Mouse (Mus musculus) activated CD4-positive, CD25-positive, alpha-beta regulatory T cell, adult 4 months (primary cell): ENCODE measurements around the gene Pygb. TPM values are rescaled to one million over a fixed set of nuclear protein-coding genes. Genes with fewer than 3 reads are reported as not detected.
A peak's percentile ranks its signal among the peaks of the same experiment; 100 is the strongest.

Source experiments
- ATAC-seq: one replicate; pipeline ENCODE4 v1.8.0; 2017
- polyA plus RNA-seq, 2 experiments: library from polyadenylated mRNA; unstranded; fragments of 100-300 nt; shearing (Covaris generic); gene quantifications; one replicate each; pipeline ENCODE4 v1.2.1; 2017

The Pygb gene
- polyA plus RNA-seq, 2 experiments from 2014 or later, result 33.1 to 49.4 TPM

DNA sequence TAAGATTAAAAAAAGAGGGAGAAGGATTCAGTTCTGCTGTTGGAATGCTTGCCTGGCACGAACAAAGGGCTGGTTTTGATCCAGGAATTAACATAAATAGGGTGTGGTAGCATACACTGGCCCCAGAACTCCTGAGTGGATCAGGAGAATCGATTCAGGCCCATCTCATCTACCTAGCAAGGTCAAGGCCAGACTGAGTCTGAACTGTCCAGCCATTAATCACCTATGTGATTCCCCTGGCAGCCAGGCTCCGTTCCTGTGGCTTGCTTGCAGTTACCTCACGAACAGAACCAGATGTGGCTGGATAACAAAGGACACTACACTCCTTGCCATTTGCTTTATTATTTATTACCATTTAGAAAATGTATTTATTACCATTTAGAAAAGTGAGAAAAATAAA, 6.8 kb downstream of the Pygb start:
- ATAC-seq, result no peak

DNA sequence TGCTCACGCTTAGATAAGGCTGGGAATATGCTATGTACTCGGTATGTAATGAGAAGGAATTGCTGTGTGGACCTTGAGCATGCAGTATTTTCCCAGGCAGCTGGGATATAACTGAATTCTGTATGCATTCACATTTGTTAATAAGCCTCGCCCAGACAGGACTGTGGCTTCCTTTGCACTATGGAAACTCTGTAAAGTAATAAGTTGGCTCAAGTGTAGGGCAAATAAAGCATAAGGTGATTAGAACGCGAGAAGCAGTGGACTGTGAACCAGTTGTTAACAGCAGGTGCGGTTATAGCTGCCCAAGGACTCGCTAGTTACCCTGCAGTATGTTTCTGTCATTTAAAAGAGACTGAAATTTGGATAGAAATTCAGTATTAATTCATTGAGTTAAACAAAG, 11.5 kb downstream of the Pygb start:
- no peak for ATAC-seq

DNA sequence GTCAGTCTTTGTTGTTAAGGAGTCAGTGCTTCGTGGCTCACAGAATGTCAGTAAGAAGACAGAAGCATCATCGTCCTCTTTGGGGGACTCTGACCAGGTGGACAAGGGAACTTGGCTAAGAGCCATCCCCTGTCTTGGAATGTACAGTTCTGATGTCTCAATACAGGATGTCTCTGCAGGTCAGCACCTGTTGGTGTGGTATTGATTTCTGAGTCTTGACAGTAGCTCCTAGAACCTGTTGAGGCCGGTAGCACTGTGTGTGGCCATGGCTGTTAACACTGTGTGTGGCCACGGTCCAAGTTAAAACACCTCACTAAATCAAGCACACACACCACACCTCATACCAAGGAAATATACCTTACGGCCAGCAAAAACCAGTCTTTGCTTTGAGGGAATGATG, 14.1 kb downstream of the Pygb start:
- no peak for ATAC-seq

DNA sequence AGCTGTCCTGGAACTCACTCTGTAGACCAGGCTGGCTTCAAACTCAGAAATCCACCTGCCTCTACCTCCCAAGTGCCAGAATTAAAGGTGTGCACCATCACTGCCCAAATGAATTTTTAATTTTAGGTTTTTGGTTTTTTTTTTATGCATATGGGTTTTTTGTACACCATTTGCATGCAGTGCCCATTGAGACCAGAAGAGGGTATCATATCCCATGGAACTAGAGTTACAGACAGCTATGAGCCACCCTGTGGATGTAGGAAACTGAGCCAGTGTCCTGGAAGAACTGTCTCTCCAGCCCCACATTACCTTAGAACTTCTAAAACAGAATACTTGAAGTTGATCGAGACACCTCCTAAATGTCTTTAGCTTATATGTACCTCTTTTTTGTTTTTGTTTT, 16.5 kb downstream of the Pygb start:
- peak; percentile 56 for ATAC-seq

DNA sequence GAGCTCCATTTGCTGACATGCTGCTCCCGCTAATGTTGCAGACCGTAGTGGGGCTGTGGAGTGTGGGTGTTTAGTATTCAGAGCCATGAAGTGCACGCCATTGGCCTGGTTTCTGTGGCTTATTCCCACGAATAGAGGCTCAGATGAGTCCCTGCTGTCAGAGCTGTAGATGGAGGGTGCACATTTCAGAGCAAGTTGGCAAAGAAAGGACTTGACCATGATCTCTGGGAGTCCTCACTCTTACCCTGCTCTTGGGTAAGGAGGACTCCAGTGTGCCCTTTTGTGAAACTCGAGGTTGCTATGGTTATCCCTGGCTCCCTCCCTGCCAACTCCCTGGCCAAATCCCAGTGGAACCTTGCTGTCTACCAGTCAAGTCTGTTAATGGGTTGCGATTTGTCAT, 21.8 kb downstream of the Pygb start:
- ATAC-seq, result no peak

DNA sequence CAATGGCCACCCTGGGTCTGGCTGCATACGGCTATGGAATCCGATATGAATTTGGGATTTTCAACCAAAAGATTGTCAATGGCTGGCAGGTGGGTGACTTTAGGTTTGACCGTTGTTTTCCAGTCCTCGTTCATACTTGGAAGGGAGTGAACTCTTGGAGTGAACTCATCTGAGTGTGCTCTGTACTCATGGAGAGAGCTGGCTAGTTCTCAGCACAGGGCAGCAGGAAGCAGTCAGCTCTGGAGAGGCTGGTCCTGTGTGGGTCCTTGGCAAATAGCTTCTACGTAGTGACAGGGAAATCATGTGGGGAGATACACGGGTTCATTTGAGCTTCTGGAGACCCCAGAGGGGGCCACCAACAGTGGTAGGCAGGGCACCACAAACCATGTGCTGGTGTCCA, 22.3 kb downstream of the Pygb start:
- no peak for ATAC-seq

DNA sequence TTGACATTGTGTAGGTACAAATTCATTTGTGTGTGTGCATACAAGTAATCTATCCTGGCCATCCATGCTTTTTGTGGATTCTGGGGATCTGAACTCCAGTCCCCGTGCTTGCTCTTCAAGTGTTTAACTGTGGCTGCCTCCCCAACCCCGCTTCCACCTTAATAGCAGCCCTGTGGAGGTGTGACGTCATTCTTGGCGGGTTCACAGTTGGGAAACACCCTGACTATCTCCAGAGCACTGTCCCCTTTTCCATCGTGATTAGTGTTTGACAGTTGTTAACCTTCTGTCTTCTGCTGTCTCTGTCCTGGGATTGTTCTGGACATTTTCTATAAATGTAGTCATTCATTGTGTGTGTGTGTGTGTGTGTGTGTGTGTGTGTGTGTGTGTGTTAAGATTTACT, 24.1 kb downstream of the Pygb start:
- no peak for ATAC-seq

DNA sequence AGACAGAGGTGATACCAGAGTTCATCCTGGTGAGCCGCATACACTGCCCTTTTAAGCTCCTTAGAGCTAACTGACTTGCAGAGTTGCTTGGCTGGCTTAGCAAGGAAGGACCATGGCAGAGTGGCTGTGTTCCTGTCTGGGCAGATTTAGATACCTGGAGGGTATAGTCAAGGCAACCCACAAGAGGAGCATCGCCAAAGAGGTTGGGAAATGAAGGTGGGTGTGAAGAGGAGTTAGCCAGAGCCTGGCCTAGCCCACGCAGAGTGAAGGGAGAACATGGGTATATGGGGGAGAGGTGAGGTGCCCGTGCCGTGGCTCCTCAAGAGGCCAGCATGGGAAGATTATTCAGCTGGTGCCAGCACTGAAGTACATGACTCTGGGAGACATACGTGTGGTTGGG, 26.3 kb downstream of the Pygb start:
- ATAC-seq, result no peak

DNA sequence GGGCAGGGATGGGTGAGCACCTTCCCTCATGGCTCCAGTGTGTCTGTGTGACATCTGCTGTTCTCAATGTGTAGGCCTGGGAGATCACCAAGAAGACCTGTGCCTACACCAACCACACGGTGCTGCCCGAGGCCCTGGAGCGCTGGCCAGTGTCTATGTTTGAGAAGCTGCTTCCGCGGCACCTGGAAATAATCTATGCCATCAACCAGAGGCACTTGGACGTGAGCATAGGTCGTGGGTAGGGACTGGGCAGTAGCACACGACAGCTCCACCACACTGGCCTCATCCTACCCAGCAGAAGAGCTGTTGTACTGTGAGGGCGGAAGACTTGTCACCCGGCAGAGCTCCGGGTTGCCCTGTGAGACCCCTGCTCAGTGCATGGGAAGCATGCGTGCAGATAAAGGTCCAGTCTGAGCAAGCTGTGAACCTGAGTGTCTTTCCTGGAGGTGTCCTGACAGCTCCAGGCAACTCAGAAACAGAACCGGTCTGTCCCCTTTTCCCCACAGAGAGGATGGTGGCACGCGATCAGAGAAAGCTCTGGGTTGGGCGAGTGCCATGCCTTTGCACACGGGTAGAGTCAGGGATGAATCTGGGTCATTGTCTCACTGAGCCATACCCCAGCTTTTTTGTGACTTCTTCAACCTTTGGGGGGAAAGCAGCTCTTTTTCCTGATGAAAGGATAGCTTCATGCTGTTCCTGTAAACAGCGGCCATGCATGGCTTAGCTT, 30.3 kb downstream of the Pygb start:
- ATAC-seq, result no peak

DNA sequence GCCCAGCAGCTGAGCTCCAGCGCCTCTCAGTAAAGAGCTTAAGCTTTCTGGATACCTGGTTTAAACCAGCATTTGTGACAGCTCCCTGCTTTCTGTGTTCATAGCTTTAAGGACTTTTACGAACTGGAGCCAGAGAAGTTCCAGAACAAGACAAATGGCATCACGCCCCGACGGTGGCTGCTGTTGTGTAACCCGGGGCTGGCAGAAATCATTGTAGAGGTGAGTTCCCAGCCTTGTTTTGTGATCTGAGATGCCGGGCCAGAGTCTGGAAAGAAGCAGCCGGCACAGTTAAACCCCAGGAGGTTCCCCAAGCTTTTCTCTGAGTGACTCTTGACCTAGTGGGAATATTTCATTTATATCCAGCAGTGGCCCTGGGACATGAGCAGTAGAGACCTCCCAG, 32.2 kb downstream of the Pygb start:
- ATAC-seq, result no peak

DNA sequence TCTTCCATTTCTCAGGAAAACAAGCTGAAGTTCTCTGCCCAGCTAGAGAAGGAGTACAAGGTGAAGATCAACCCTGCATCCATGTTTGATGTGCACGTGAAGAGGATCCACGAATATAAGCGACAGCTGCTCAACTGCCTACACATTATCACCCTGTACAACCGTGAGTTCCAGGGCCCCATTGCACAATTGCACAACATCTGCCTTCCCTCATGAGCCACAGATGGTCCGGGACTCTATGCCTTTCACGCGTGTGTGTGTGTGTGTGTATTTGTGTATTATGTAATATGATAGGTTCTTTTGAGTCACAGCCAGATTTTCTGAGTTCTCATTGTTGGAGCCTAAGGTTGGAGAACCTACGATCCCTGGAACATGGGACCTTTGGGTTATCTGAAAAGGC, 34.2 kb downstream of the Pygb start:
- no peak for ATAC-seq

DNA sequence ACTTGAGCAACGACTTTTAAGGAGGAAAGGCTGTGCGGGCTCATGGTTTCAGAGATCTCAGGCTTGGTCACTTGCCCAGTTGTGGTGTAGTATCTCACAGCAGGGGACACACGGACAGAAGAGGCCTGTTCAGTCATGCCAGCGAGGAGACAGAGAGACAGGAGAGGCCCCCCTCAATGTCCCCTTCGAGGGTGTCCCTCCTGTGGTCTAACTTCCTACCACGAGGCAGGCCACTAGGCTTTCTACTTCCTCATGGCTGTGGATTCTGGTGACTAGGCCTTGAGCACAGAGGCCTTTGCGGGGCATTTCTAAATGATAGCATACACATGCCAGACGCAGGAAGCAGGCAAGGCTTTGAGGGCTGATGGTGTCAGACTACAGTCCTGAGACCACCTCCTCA, 36.5 kb downstream of the Pygb start:
- no peak for ATAC-seq

DNA sequence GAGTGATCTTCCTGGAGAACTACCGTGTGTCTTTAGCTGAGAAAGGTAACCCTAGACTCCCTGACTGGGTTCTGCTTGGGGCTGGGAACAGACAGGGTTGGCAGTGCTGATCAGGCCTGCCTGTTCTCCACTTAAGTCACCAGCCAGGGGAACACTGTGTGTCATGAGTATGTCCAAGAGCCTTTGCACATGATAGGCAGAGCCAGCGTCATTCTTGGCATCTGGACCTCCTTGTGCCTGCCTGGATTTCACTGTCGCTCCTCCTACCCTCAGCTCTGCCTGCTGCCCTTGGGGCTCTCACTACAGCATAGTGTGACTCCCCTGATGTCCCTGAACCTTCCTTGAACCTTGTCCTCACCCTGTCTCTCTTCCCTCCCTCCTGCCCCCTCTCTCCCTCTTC, 39.9 kb downstream of the Pygb start:
- no peak for ATAC-seq

DNA sequence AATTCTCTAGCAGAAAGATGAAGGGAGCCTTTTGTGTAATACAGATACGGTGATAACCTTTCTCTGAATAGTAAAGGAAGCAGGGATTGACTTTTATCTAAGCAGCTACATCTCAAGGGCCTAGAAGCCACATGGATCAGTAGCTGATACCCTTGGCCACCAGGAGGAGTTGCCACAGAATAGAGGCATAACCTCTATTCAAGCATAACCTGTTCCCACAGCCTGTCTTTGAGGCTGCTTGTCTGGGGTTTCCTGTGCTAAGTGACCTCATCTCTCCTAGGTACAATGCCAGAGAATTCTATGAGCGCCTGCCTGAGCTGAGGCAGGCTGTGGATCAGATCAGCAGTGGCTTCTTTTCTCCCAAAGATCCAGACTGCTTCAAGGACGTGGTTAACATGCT, 41.6 kb downstream of the Pygb start:
- no peak for ATAC-seq

DNA sequence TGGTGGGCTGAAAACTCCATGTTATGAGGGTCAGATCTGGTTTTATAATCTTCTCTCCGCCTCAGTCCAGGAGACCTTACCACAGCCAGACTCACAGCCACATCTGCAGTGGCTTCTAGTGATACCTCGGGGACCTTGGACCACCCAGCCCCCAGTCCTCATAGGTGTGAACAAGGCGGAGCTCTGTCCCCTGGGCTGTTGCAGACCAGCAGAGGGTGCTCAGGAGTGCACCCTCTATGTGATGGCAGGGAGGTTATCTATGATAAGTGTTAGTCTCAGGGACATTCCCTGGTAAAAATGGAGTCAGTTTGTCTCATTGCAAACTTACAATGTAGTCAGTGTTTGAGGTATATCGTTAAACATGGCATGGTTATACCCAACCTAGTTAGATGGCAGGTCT, 42.1 kb downstream of the Pygb start:
- ATAC-seq, result no peak

DNA sequence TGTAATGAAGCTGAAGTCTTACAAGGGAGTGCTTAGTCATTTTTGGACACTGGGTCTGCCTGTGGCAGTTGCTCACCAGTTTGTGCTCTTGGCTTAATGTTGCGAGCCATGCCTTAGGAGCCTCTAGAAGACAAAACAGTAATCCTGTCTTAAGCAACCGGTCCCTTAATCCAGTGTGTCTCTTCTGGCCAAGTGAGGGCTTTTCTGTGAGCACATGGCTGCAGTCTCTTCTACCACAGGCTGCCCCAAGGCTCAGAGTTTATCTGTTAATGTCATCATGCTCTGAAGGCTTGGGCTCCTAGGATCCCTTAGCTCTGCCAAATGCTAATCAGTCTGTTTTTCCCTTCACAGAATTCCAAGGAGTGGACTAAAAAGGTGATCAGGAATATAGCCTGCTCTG, 43.5 kb downstream of the Pygb start:
- ATAC-seq, result no peak

DNA sequence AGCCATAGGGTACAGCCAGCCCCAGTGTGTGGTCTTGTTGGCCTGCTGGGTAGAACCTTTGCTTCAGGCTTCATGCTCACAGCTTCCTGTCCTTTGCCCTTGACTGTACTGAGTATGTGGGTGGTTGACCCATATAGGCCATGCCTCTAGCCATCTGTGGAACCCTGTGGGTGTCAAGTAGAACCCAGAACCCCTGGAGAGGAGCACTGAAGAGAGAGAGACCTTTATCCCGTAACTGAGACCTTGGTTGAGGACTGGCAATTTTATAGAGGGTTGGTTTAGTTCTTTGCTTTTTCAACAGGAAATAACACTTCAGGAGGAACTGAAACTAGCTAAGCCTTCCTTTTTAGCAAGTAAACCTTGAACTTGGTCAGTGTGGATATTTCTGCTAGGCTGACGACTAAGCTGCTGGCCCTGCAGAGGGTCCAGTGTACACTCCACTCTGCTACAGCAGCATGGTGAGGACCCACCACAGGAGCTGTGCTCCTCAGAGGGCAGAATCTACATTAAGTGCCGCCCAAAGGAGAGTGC, 44.4 kb downstream of the Pygb start:
- ATAC-seq, result peak; percentile 45

DNA sequence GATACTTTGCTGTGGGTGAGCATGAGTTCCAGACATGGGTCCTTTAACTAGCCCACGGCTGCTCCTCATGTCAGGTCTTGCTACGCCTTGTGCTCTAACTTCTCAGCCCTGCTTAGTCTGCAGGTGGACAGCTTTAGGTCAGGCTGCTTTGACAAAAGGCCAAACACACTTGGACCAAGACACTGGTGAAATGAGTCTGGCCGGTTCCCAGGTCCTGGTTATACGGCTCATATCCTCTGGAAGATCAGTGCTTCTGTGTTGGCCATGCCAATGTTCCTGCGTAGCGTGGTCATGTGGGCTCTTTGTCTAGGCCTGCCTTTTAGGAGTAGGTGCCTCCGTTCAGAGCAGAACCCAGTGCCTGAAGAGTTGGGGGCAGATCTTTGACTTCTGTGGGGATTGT, 45.5 kb downstream of the Pygb start:
- no peak for ATAC-seq

DNA sequence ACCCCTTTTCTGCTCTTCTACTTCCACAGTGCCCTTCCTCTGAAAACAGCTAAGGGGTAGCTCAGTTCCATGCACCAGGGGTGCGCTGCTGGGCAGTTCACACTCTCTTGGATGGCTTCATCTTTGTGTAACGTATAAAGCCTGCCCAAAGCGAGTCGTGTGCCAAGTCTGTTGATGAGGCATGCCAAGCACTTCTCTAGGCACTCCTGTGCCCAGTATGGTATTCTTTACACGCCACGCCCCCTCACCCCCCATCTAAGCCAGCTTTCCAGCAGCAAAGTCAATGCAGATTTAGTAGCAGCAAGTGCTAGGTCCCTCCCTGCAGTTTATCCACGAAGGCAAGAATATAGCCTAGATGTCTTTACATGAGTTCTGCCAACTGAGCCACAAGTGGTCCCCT, 48.1 kb downstream of the Pygb start:
- no peak for ATAC-seq

DNA sequence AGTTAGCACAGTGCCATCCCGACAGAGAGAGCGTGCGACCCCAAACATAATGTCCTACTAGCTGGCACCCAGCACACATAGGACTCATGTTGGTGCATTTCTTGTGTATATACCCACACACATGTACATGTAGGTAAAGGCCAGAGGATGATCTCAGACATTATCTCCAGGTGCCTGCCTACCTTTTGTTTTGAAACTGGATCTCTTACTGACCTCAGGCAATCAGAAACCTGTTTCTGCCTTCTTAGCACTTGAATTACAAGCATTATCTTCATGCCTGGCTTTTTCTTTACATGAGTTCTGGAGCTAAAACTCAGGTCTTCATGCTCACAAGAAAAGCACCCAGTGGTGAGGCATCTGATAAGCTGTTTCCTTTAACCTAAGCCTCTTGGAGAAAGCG, 49.4 kb downstream of the Pygb start:
- ATAC-seq, result no peak

DNA sequence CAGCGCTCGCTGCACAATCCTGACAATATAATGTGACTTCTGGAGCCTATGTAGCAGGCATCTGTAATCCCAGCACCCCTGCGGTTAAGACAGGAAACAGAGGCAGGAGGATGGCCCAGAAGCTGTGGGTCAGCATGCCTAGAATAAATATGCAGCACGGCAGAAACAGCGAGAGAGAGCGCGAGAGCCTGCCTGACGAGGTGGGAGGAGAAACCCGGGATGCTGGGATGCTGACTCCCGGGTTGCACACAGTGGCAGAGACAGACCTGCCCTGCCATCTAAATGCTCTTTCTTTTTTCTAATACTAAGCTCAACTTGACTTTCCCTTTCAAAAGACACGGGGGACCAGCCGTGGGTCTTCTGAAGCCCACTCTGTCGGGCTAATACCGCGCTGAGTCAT, 50.4 kb downstream of the Pygb start:
- ATAC-seq, result no peak

DNA sequence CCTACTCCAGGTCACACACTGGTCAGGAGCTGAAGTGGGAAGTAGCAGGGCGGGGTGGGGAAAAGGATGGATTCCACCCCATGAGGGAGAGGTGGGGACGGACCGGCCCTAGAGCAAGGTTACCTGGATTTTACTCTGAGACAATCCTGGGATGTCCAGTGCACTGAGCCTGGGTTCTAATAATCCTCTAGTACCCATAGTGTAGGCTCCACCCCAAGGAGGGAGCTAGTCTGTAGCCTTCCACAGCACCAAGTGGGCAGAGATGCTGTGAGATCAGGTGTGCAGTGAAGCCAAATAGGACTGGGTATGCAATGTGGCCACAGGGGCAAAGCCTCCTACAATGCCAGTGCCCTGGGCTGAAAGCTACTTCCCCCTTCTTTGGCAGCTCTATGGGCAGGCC, 51.2 kb downstream of the Pygb start:
- ATAC-seq, result no peak

DNA sequence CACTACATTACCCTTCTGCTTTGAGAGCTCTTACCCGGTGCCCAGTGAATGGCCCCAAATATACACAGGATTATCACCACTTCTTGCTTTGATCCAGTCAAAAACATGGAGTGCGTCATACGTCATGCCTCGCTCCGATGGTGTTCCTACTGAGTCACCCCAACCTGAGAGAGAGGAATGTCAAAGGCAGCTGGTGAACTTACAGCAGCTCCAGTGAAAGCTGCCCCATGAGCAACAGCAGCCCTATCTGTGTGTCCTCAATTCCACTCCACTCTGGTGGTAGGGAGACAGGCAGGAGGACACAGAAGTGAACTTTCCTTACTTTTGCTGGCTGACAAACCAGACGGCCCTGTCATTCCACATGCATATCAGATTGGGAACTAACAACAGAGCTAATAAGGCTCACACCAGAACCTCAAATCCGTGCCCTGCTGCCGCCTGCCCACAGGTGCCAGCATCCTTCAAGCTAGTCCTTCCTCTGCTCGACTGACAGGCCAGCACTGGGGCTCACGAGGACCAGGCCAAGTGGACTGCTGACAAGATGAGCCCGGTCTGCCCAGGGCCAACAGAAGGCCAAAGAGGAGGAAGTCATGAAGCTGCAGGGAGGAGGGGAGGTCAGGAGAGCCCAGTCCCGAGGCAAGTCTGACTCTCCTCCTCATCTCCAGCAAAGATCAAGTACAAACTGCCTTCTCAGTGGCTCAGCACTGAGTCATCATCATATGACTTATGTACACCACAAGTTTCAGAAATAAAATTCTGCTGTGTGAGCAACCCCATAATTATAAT, 53.3 kb downstream of the Pygb start:
- ATAC-seq, result peak; percentile 36

DNA sequence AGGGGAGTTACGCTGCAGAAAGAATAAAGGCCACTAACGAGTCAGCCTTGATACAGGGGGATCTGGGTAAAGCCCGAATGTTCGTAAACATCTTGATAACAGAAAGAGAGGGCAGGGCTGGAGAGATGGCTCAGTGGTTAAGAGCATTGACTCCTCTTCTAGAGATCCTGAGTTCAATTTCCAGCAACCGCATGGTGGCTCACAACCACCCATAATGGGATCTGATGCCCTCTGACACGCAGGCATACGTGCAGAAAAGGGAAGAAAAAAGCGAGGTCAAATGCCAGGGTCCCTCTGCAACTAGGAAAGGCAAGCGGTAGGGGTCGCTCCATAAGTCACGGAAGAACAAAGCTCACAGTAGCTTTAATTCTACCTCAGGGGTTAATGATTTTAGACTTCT, 54.6 kb downstream of the Pygb start:
- no peak for ATAC-seq
